Mouse (Mus musculus) gastrocnemius, postnatal 25 days (tissue): ENCODE measurements at regions not wholly inside any gene's neighbourhood (a gene's known extent, or its start where the extent isn't known, plus 50 kb on each side); places are given as distances from the start of the nearest gene placed in this dataset.
"Not testable (repeated sequence)": the region's sequence is repeated elsewhere in the genome, so short reads cannot be mapped to it uniquely, and the experiment has no call there.

Source experiments
- DNase-seq: peaks from one replicate; pipeline ENCODE4 v3.0.0; 2022

DNA sequence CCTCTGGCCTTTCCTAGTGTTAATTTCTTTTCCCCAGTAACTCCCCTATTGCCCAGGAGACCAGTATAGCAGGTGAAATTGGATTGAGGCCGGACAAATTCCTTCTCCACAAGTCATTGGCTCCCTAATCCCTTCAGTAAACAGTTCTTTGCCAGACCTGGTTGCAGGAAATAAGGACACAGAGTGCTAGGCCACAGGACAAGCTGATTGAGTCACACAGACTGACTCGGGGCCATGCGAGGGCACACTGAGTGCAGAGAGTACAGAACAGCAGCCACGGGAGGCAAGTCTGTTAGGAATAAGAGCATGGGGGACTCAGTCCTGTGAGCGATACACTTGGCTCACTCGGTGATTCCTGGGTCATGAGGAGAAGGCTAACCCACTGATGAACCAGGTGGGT lies 134.3 kb upstream of the Ajap1 start:
- peak; percentile 14 for DNase-seq

DNA sequence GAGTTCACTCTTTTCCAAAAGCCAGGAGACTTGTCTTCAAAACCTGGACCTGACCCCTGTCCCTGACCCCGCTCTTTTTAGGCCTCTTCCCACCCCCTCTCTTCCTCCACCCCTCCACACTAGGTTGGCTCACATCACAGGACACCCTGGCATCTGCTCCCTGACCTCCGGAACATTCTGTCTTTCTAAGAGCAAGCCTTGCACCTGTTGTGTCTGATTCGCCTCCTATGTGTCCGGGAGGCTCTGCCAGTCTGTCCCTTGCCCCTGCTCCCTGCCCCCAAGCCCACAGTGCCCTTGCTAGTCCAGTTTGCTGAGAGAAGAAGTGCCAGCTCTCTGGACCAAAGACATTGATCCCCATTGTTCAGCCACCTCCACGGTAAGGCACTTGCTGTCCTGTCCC lies 138.3 kb upstream of the Ajap1 start:
- DNase-seq: peak; percentile 43

DNA sequence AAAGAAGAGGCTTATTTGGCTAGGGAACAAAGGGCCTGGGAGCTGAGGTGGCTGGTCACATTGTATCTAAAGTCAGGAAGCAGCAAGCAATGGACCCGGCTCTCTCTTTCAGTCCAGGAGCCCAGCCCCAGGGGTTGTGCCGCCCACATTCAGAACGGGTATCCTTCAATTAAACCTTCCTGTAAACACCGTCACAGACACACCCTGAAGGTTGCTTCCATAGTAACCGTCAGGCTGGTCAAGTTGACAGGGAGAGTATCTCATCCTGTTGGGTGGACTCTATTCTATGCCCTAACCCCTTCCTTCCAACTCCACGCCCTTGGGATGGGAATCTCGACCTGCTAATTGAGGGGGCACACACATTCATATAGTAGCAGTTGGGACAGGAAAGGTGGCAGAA lies 148.6 kb upstream of the Ajap1 start:
- no peak for DNase-seq

GRCm38 (mm10) chr4:153632056-153632455 lies 149.4 kb upstream of the Ajap1 start:
- DNase-seq: no peak

DNA sequence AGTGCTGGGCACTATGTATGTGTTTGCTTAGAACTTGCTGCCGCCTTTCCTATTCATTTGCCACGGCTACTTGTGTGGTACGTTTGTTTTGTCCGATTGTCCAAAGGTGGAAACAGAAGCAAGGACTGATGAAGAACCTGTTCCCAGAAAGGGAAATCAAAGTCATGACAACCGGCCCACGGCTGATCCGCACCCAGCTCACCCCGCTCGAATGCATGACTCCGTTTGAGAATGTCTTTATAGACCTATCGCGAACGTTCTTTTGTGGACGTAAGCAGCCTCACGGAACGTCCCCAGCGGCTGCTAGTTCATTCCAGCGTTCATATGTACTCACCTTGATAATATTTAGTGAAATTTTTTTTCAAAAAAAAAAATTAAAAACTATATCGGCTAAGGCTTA lies 149.9 kb upstream of the Ajap1 start:
- DNase-seq: no peak

DNA sequence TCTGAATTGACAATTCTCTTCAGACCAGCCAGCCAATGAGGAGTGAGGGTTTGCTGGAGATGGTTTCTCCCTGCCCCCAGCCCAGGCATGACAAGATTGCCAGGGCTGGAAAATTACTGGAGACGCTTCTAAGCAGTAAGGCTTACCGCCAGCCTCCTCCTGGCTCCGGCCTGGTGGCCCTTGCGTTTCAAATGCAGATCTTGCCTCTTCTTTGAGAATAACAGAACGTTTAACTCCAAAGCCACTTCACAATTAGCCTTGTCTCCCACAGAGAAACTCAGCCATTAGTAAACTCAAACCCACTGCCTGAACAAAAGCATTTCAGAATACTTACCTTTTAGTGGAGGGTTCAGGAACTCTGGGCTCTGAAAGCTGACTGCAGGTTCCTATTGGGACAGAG lies 150.6 kb upstream of the Ajap1 start:
- no peak for DNase-seq

- no peak for DNase-seq
Observed at GRCm38 (mm10) chr4:153634221-153634881, 151.7 kb upstream of the Ajap1 start.

- no peak for DNase-seq
Observed at GRCm38 (mm10) chr4:153637989-153638388, 155.4 kb upstream of the Ajap1 start.

DNA sequence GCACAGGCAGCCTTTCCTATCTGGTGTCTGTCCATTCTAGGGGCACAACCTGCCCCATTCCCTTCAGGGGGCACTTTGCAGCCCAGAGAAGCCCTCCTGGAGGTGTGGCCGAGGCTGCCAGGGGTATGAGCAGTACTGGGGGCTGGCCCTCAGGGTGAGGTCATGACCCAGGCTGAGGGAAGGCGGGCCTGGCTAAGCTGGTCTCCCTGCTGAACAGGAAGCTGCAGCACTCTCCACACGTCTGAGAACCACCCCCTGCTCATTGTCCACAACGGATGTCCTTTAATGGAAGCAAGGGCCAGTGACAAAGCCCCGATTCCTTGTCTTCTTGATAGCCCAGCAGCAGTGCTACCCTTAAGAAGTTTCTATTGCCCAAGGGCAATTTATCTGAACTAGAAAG lies 169.2 kb upstream of the Ajap1 start:
- DNase-seq: no peak

GRCm38 (mm10) chr4:153652841-153653240 lies 170.2 kb upstream of the Ajap1 start:
- DNase-seq: no peak

GRCm38 (mm10) chr4:153662731-153663130 lies 180.1 kb upstream of the Ajap1 start:
- DNase-seq: no peak

GRCm38 (mm10) chr4:153666626-153667236 lies 184.1 kb upstream of the Ajap1 start:
- not testable (repeated sequence) for DNase-seq

- DNase-seq: no peak
Observed at GRCm38 (mm10) chr4:153669070-153669469, 186.5 kb upstream of the Ajap1 start.

DNA sequence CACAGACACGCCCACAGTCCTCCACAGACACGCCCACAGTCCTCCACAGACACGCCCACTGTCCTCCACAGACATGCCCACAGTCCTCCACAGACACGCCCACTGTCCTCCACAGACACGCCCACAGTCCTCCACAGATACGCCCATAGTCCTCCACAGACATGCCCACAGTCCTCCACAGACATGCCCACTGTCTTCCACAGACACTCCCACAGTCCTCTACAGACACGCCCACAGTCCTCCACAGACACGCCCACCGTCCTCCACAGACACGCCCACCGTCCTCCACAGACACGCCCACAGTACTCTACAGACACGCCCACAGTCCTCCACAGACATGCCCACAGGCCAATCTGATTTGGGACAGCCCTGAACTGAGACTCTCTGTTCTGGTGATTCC lies 187.6 kb upstream of the Ajap1 start:
- no peak for DNase-seq

- DNase-seq: no peak
Observed at GRCm38 (mm10) chr4:153675431-153675830, 192.8 kb upstream of the Ajap1 start.

- no peak for DNase-seq
Observed at GRCm38 (mm10) chr4:153679151-153679550, 196.5 kb upstream of the Ajap1 start.

DNA sequence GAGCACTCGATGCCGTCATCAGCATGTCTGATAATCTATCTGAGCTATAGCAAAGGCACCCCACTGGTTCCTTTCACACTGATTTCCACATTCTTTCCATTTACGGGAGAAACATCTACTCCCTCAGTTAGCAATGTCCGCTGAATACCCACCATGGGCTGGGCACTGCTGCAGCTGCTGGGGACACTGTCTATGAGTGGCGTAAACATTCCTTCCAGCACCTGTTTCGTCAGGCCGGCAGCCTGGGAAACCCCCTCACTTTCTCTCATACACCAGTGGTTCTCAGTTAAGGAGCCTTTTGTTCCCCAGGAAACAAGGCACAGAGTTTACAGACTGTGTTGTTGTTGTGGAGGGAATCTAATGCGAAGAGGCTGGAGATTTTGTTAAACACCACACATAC lies 205.8 kb upstream of the Ajap1 start:
- no peak for DNase-seq

DNA sequence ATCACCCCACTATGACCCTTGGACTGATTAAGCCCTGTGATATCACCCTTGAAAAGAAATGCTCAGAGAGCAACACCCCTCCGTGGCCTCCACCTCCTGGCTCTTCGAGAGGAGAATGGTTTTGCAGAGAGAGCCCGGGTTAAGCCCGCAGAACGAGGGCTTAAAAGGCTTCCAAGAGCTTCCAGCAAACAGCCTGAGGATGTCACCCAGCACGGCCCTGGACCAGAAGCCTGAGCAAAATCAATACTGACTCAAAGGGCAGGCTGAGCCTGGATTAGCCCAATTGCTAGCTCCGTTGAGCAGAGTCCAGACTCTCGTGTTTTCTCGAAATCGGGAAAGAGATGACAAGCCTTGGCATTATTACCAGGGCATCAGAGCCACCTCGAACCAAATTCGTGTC lies 211.3 kb upstream of the Ajap1 start:
- no peak for DNase-seq

GRCm38 (mm10) chr4:153696426-153697040 lies 213.9 kb upstream of the Ajap1 start:
- no peak for DNase-seq

DNA sequence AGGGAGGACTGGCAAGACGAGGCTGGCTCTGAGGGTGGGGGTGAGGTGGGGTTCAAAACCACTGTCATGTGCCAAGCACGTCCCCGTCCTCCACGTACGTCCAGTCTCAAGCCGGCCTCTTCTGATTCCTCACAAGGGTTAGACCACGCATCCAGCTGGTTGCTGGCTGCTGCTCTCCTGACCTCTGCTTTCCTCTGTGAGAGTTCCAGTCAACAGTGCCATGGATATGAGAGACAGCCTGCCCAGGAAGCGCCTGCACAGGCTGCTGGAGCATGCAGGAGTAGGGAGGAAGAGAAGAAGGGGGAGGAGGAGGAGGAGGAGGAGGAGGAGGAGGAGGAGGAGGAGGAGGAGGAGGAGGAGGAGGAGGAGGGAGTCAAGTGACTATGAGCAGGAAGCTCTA lies 224.6 kb upstream of the Ajap1 start:
- DNase-seq: no peak

GRCm38 (mm10) chr4:153714995-153715645 lies 232.5 kb upstream of the Ajap1 start:
- DNase-seq: no peak

GRCm38 (mm10) chr4:153717273-153717672 lies 234.7 kb upstream of the Ajap1 start:
- DNase-seq: no peak

DNA sequence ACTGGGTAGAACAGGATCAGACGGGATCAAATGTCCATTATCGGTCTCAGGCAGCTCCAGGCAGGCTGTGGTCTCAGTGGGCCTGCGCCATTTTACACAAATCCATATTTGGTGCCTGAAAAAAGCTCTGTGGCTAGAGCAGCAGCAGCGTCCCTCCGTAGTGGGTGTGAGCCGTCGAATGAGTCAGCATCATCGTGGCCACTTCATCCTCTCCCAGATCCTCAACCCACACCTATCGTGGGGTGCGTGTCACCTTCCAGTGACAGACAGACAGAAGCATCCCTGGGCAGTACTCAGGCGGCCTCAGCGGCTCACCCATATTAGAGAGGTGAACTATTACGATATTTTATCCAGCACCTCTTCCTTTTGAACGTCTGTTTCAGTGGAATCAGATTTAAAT lies 233.0 kb upstream of the A430005L14Rik start:
- no peak for DNase-seq
